Mouse (Mus musculus) retina, postnatal 7 days (tissue): ENCODE data around the gene Tbc1d16.

Experiments used
- DNase-seq: peaks from one replicate; pipeline ENCODE4 v3.0.0-alpha.2; 2012; ENCODE audit warnings: low read depth, low spot score

The Tbc1d16 gene

GRCm38 (mm10) chr11:119143376-119144002 is 84.8 kb downstream of the Tbc1d16 start:
- no peak for DNase-seq

GRCm38 (mm10) chr11:119142615-119143014 is 85.7 kb downstream of the Tbc1d16 start:
- no peak for DNase-seq

- no peak for DNase-seq
Measured at GRCm38 (mm10) chr11:119139026-119139425, 89.3 kb downstream of the Tbc1d16 start.

- no peak for DNase-seq
Measured at GRCm38 (mm10) chr11:119138205-119138604, 90.1 kb downstream of the Tbc1d16 start.

- DNase-seq = no peak
Measured at GRCm38 (mm10) chr11:119134586-119134985, 93.7 kb downstream of the Tbc1d16 start.

- DNase-seq = no peak
Measured at GRCm38 (mm10) chr11:119133437-119134221, 94.7 kb downstream of the Tbc1d16 start.

- DNase-seq = no peak
Measured at GRCm38 (mm10) chr11:119132198-119133035, 95.9 kb downstream of the Tbc1d16 start.

- no peak for DNase-seq
Measured at GRCm38 (mm10) chr11:119130081-119130765, 98.1 kb downstream of the Tbc1d16 start.

- no peak for DNase-seq
Measured at GRCm38 (mm10) chr11:119129281-119130058, 98.8 kb downstream of the Tbc1d16 start.

GRCm38 (mm10) chr11:119128668-119129280 is 99.5 kb downstream of the Tbc1d16 start:
- no peak for DNase-seq

GRCm38 (mm10) chr11:119127686-119128473 is 100.4 kb downstream of the Tbc1d16 start:
- no peak for DNase-seq

- no peak for DNase-seq
Measured at GRCm38 (mm10) chr11:119127147-119127546, 101.2 kb downstream of the Tbc1d16 start.

- DNase-seq = no peak
Measured at GRCm38 (mm10) chr11:119125929-119126861, 102.1 kb downstream of the Tbc1d16 start.

- no peak for DNase-seq
Measured at GRCm38 (mm10) chr11:119124536-119124935, 103.8 kb downstream of the Tbc1d16 start.

GRCm38 (mm10) chr11:119123522-119124319 is 104.6 kb downstream of the Tbc1d16 start:
- DNase-seq = no peak

GRCm38 (mm10) chr11:119122396-119122795 is 105.9 kb downstream of the Tbc1d16 start:
- DNase-seq = no peak

GRCm38 (mm10) chr11:119118905-119119304 is 109.4 kb downstream of the Tbc1d16 start:
- DNase-seq = no peak

GRCm38 (mm10) chr11:119117945-119118344 is 110.4 kb downstream of the Tbc1d16 start:
- DNase-seq = no peak
